Mouse (Mus musculus) limb, embryonic 15.5 days (tissue): ENCODE results near the gene Wdfy1. TPM values are rescaled to one million over a fixed set of nuclear protein-coding genes. Genes with fewer than 3 reads are reported as not detected.
A peak's percentile ranks its signal among the peaks of the same experiment; 100 is the strongest.

Experiments
- ATAC-seq: fragments of 200-750 bp; cut with Nextera tagmentation; 2 replicates; pipeline ENCODE4 v1.8.0; 2017; ENCODE audit warnings: low read depth, moderate TSS enrichment; ENCODE audit not compliant: insufficient number of reproducible peaks, low FRiP score, low TSS enrichment
- H3K27ac ChIP-seq: fragments of 300-500 bp; sonication (generic); 2 replicates; pipeline ENCODE4 v1.5.1; 2015; ENCODE audit warnings: moderate library complexity, mild to moderate bottlenecking, inconsistent platforms
- H3K27me3 ChIP-seq: fragments of 300-500 bp; sonication (generic); 2 replicates; pipeline ENCODE4 v1.6.1; 2015; ENCODE audit warnings: inconsistent platforms
- H3K36me3 ChIP-seq: fragments of 300-500 bp; sonication (generic); 2 replicates; pipeline ENCODE4 v1.6.1; 2015; ENCODE audit warnings: inconsistent platforms
- H3K4me1 ChIP-seq: fragments of 300-500 bp; sonication (generic); 2 replicates; pipeline ENCODE4 v1.6.1; 2015; ENCODE audit warnings: inconsistent platforms
- H3K4me2 ChIP-seq: fragments of 300-500 bp; sonication (generic); 2 replicates; pipeline ENCODE4 v1.6.1; 2015; ENCODE audit warnings: mild to moderate bottlenecking, inconsistent platforms
- H3K4me3 ChIP-seq: fragments of 300-500 bp; sonication (generic); 2 replicates; pipeline ENCODE4 v1.5.1; 2015; ENCODE audit warnings: mild to moderate bottlenecking, inconsistent platforms
- H3K9ac ChIP-seq: fragments of 300-500 bp; sonication (generic); 2 replicates; pipeline ENCODE4 v1.6.1; 2015; ENCODE audit warnings: inconsistent platforms
- H3K9me3 ChIP-seq: fragments of 300-500 bp; sonication (generic); 2 replicates; pipeline ENCODE4 v1.6.1; 2016; ENCODE audit warnings: inconsistent platforms
- WGBS: fragments of 180-500 bp; shearing (Covaris S2); methylation state at CpG from one replicate; pipeline ENCODE4 v1.1.7; 2015; 5-methylcytosine and 5-hydroxymethylcytosine counted together
- polyA plus RNA-seq: library from polyadenylated mRNA; unstranded; fragments of >200 nt; fragmentation: Nextera tagmentation; extraction: Ambion mirVana; gene quantifications from 2 replicates; pipeline ENCODE4 v1.2.1, GENCODE M21; 2015

The Wdfy1 gene
- polyA plus RNA-seq, 1 experiment from 2014 or later, result 36.3 TPM

DNA sequence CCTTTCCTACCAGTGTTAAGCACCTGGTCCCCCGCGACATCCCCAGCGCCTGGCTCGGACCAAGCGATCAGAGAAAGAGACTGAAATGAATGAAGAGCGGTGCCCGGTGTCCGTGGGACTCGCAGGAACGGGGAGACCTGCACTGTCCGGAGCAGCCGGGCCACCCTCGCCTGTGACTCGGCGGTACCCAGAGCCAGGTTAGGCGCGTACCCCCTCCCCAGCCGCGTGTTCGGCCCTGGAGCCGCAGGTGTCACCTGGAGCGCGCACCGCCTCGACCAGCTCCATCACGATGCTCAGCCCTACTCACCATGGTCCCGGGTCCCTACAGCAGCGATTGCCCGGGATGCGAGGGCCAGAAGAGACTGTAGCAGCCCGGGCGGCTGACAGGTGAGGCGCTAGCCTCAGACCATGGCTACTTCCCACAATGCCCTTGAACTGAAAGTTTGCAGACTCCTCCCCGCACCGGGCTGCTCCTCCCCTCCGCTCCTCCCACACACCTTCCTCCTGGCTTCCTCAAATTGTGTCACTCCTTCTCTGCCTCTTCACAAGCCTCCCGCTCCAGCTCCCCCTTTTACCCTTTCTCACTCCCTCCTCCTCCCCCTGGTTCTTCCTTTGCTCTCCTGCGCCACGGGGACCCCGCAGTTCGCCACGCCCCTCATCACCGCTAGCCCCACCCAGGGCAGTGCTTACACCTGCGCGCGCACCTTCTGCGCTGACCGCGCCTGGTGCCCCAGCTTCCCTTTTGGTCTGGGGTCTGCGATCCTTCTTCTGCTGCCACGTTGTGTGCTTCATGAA lies 104.2 kb downstream of the Wdfy1 start, which contains the start of gene Ap1s3:
Gene Ap1s3 (minus strand): TSS at position 430 of the 795 bp plus-strand sequence.
- peak within 1 kb of the TSS; percentile 99 for H3K4me2 ChIP-seq
- WGBS, result under 1% methylated on average over 51 of the region's 51 CpGs
- H3K4me1 ChIP-seq, result peaks cover 17% of the 10 kb centered on the region
- H3K27me3 ChIP-seq, result peaks cover 26% of the 10 kb centered on the region; the same call in 1 of the 2 replicates
- H3K9ac ChIP-seq, result peak within 1 kb of the TSS; percentile 50
- ATAC-seq, result peak; percentile 63; the same call in 1 of the 2 replicates
- H3K9me3 ChIP-seq, result no peaks in the 10 kb centered on the region
- peak within 1 kb of the TSS; percentile 63 for H3K4me3 ChIP-seq
- no peak within 1 kb of the TSS for H3K27ac ChIP-seq
- no peaks in the 10 kb centered on the region for H3K36me3 ChIP-seq

DNA sequence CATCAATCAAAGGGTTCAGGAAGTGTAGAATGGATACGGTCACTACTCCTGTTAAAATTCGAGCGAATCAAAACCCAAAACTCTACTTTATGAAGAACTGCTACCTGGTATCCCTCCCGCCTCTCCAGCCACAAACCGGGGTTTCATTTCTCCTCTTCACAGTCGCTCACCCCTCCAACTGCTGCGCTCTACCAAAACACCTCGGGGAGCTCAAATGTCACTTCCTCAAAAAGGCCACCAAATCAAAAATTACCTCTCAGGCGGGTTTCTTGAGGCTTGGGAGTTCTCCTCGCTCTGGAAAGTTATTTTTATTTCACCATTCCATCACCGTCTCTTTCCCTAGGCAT lies 104.8 kb downstream of the Wdfy1 start:
- peak overlapping the region; percentile 99 for H3K4me2 ChIP-seq
- no peaks in the 10 kb centered on the region for H3K36me3 ChIP-seq
- H3K27ac ChIP-seq, result no peak overlapping the region
- H3K9me3 ChIP-seq, result no peaks in the 10 kb centered on the region
- ATAC-seq, result no peak
- 0 out of 2 replicates have a peak overlapping the region, but pooled peaks have one; percentile 50 for H3K9ac ChIP-seq
- H3K4me1 ChIP-seq, result peaks cover 17% of the 10 kb centered on the region
- H3K27me3 ChIP-seq, result peaks cover 26% of the 10 kb centered on the region; the same call in 1 of the 2 replicates
- 2% methylated on average over 11 of the region's 11 CpGs for WGBS
- peak overlapping the region; percentile 63 for H3K4me3 ChIP-seq

DNA sequence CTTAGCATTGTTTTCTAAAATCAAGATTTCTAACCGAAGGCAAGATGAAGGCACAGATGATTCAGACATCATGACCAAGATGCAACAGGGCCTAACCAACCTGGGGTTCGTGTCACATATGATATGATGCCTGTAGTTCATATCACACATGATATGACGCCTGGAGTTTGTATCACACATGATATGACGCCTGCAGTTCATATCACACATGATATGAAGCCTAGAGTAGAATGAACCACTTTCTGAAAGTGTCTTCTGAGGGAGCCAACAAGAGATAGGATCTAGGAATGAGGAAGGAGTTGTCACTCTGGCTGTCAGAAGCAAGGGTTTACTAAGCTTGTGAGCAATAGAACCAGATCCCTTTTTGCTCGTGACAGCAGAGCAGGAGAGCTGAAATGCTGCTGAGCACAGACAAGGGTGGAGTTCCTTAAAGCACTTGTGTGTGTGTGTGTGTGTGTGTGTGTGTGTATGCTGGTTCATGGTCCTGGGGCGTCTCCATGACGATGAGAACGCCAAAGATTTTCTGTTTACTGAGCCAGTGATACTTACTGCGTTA lies 106.4 kb downstream of the Wdfy1 start:
- H3K4me1 ChIP-seq, result peaks cover 17% of the 10 kb centered on the region
- no peak overlapping the region for H3K4me2 ChIP-seq
- no peak overlapping the region for H3K9ac ChIP-seq
- ATAC-seq, result no peak
- H3K9me3 ChIP-seq, result no peaks in the 10 kb centered on the region
- 81% methylated on average over 9 of the region's 9 CpGs for WGBS
- peaks cover 26% of the 10 kb centered on the region; the same call in 1 of the 2 replicates for H3K27me3 ChIP-seq
- H3K4me3 ChIP-seq, result no peak overlapping the region
- H3K36me3 ChIP-seq, result no peaks in the 10 kb centered on the region
- H3K27ac ChIP-seq, result no peak overlapping the region

DNA sequence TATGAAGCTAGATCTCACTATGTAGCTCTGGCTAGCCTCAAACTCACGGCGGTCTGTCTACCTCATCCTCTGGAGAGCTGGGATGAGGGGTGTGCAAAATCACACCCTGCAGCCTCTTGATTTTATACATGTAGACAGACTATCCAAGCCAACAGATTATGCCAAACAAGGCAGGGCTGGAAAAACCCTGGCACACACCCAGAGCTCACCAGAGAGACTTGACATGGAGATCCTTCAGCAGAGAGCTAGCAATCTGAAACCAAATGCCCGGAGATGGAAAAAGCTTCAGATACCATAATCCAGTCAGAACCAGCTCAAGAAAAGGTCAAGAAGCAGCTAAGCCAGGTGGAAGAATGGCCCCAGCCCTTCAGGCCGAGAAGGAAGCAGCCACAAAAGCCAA lies 111.0 kb downstream of the Wdfy1 start:
- no peak for ATAC-seq
- H3K4me2 ChIP-seq, result no peak overlapping the region
- no peaks in the 10 kb centered on the region for H3K9me3 ChIP-seq
- no peaks in the 10 kb centered on the region for H3K36me3 ChIP-seq
- no peak overlapping the region for H3K4me3 ChIP-seq
- H3K27me3 ChIP-seq, result no peaks in the 10 kb centered on the region
- H3K4me1 ChIP-seq, result no peaks in the 10 kb centered on the region
- 80% methylated on average over 4 of the region's 4 CpGs for WGBS
- no peak overlapping the region for H3K9ac ChIP-seq
- no peak overlapping the region for H3K27ac ChIP-seq

DNA sequence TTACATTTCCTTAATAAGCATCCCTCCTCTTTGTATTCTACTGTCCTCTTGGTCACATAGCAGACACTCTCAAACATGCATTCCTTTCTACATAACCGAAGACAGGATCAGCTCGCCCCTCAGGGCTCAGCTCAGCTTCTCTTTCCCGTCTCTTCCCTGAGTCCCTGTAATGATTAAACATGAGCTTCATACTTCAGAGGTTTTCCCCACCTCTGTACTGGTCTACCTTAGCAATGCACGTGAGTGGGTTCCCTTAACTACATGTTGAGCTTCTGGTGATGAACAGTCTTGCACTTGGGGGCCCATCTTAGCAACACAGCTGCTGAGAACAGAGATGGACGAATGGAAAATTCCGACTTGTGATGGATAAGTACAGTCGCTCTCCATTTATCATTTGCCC lies 116.3 kb downstream of the Wdfy1 start:
- H3K27me3 ChIP-seq, result no peaks in the 10 kb centered on the region
- no peak overlapping the region for H3K27ac ChIP-seq
- H3K4me3 ChIP-seq, result no peak overlapping the region
- no peak overlapping the region for H3K9ac ChIP-seq
- H3K4me1 ChIP-seq, result 0 out of 2 replicates have a peak, but pooled peaks cover 2% of the 10 kb centered on the region
- 76% methylated on average over 7 of the region's 7 CpGs for WGBS
- ATAC-seq, result no peak
- no peak overlapping the region for H3K4me2 ChIP-seq
- no peaks in the 10 kb centered on the region for H3K9me3 ChIP-seq
- no peaks in the 10 kb centered on the region for H3K36me3 ChIP-seq

DNA sequence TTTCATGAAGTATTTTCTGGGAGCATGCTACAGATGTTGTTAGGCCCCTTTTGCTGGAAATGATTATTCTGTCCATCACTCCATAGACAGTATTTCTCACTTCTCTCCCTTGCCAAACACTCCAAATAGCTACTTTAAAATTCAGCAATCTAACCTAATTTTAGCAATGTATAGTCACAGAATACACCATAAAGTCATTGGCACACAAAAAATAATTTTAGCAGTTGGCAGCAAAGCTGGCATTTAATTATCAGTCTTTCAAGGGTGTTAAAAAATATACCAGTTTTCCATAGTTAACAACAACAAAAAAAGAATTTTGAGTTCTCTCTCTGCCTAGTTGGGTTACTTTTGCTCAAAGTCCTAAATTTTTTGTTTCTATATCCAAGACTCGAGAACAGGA lies 118.5 kb downstream of the Wdfy1 start:
- Histone ChIP-seq H3K4me3 (no peak overlapping the region), H3K27ac (no peak overlapping the region), H3K9me3 (no peaks in the 10 kb centered on the region), H3K4me1 (0 out of 2 replicates have a peak, but pooled peaks cover 2% of the 10 kb centered on the region), H3K4me2 (no peak overlapping the region), H3K9ac (no peak overlapping the region), H3K27me3 (no peaks in the 10 kb centered on the region), H3K36me3 (no peaks in the 10 kb centered on the region)
- 33% methylated on average over 1 of the region's 1 CpGs for WGBS
- ATAC-seq, result no peak

DNA sequence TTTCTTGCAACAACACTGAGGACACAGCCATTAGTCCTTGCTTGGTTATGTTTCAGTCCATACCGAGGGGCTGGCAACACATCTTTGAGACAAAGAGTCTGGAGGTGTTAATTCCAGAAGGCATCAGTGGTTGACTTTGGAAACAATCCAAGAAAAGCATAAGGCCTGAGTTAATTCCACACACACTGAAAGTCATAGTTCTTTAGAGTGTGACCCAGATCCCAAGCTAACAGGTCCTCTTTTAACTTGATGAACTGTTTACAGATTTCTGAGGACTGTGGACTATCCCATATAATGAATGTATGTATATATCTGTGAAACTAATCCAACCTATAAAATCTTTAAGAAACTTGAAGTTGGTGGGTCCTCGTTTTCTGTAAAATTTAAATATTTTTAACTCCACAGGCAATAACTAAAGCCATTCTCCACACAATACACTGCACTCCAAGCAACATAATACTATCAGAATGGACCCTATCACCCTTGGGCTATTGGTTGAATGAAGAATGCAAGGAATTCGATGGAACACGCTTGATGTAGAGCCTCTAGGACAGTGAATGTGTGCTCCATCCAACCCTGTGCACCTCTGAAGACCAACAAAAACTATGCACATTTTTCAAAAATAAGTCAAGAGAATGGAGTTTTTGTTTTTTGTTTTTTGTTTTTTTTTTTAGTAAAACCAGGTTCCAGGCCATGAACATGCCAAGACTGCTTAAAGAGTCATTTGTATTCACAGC lies 120.0 kb downstream of the Wdfy1 start:
- Histone ChIP-seq H3K27me3 (no peaks in the 10 kb centered on the region), H3K36me3 (no peaks in the 10 kb centered on the region), H3K27ac (no peak overlapping the region), H3K9me3 (no peaks in the 10 kb centered on the region), H3K4me3 (no peak overlapping the region), H3K4me1 (0 out of 2 replicates have a peak, but pooled peaks cover 2% of the 10 kb centered on the region), H3K9ac (no peak overlapping the region), H3K4me2 (no peak overlapping the region)
- 51% methylated on average over 4 of the region's 4 CpGs for WGBS
- no peak for ATAC-seq

DNA sequence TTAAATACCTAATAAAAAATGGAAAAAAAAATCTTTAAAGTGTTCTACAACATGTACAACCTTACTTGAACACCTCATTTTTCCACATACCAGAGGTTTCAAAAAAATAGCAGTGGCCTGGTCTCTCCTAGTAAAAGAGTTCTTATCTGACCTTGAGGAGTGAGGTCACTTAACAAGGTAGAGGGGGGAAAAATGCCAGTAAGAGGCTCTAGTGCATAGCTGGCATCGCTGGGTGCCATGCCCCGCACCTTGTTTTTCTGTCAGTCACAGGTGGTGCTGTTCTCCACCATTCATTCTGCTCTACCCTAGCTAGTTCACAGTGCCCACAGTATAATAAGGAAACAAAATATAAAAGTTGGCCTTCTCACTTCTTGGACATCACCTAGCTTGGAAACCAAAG lies 121.0 kb downstream of the Wdfy1 start:
- Histone ChIP-seq H3K27me3 (no peaks in the 10 kb centered on the region), H3K9ac (no peak overlapping the region), H3K4me2 (no peak overlapping the region), H3K36me3 (no peaks in the 10 kb centered on the region), H3K27ac (no peak overlapping the region), H3K4me3 (no peak overlapping the region), H3K9me3 (no peaks in the 10 kb centered on the region), H3K4me1 (0 out of 2 replicates have a peak, but pooled peaks cover 2% of the 10 kb centered on the region)
- ATAC-seq, result no peak
- WGBS, result 87% methylated on average over 2 of the region's 2 CpGs

Other genes starting within 250 kb of the Wdfy1 start
- 0.31 and 0.81 TPM in 2 replicates for gene Ap1s3, start 104.2 kb downstream of the Wdfy1 start, polyA plus RNA-seq
- gene Mrpl44, start 125 bp downstream of the Wdfy1 start, polyA plus RNA-seq, result 42.1 and 46.1 TPM in 2 replicates
- 142 and 179 TPM in 2 replicates for gene Serpine2, start 85.0 kb upstream of the Wdfy1 start, polyA plus RNA-seq